Mouse (Mus musculus) heart, embryonic 13.5 days (tissue): ENCODE results near the gene Hoxa4. TPM values are rescaled to one million over a fixed set of nuclear protein-coding genes. Genes with fewer than 3 reads are reported as not detected.

ENCODE experiments used
- ATAC-seq: fragments of 200-750 bp; cut with Nextera tagmentation; 2 replicates; pipeline ENCODE4 v1.8.0; 2017; ENCODE audit warnings: moderate TSS enrichment; ENCODE audit not compliant: insufficient number of reproducible peaks, low FRiP score, low TSS enrichment; ENCODE audit errors: extremely low read depth
- H3K27ac ChIP-seq: fragments of 300-500 bp; sonication (generic); replicated peaks from 2 replicates; pipeline ENCODE4 v1.5.1; 2015; ENCODE audit warnings: moderate library complexity, mild to moderate bottlenecking, inconsistent platforms
- H3K27me3 ChIP-seq: fragments of 300-500 bp; sonication (generic); replicated peaks from 2 replicates; pipeline ENCODE4 v1.6.1; 2015; ENCODE audit warnings: mild to moderate bottlenecking, inconsistent platforms
- H3K36me3 ChIP-seq: fragments of 300-500 bp; sonication (generic); 2 replicates; pipeline ENCODE4 v1.6.1; 2015; ENCODE audit warnings: mild to moderate bottlenecking, inconsistent platforms
- H3K4me1 ChIP-seq: fragments of 300-500 bp; sonication (generic); 2 replicates; pipeline ENCODE4 v1.6.1; 2015; ENCODE audit warnings: inconsistent platforms
- H3K4me2 ChIP-seq: fragments of 300-500 bp; sonication (generic); 2 replicates; pipeline ENCODE4 v1.6.1; 2015; ENCODE audit warnings: inconsistent platforms, mild to moderate bottlenecking, moderate library complexity
- H3K4me3 ChIP-seq: fragments of 300-500 bp; sonication (generic); 2 replicates; pipeline ENCODE4 v1.5.1; 2015; ENCODE audit warnings: moderate library complexity, mild to moderate bottlenecking, inconsistent platforms
- H3K9ac ChIP-seq: fragments of 300-500 bp; sonication (generic); 2 replicates; pipeline ENCODE4 v1.6.1; 2015; ENCODE audit warnings: inconsistent platforms, mild to moderate bottlenecking, moderate library complexity
- H3K9me3 ChIP-seq: fragments of 300-500 bp; sonication (generic); 2 replicates; pipeline ENCODE4 v1.6.1; 2016; ENCODE audit warnings: inconsistent platforms
- WGBS: fragments of 180-500 bp; shearing (Covaris S2); methylation state at CpG from one replicate; pipeline ENCODE4 v1.1.7; 2015; ENCODE audit warnings: mixed read lengths; 5-methylcytosine and 5-hydroxymethylcytosine counted together
- polyA plus RNA-seq: library from polyadenylated mRNA; unstranded; fragments of >200 nt; fragmentation: Nextera tagmentation; extraction: Ambion mirVana; gene quantifications from 2 replicates; pipeline ENCODE4 v1.2.1, GENCODE M21; 2015

The Hoxa4 gene
- polyA plus RNA-seq, 1 experiment from 2014 or later, result 0.74 TPM

DNA sequence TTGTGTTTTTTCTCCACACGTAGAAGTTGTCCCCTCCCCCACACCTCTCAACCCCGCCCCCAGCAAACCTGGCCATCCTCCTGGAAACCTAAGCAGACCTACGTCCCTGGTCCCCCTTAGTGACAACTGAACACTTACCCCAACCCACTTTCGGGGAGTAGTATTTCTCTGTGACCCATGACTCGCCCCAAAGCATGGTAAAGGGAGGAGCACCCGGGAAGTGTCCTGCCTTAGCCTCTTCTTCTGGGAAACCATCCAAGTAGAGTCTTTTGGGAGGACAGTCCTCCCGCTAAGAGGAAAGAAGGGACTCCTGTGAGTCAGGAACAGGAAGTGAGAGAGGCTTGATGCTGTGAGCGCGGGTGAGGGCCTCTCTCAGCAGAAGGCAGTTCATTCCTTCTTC, 31.6 kb downstream of the Hoxa4 start:
- Histone ChIP-seq H3K4me3 (peak overlapping the region; percentile 73), H3K4me1 (peaks cover 31% of the 10 kb centered on the region), H3K27ac (peak overlapping the region; percentile 84), H3K36me3 (no peaks in the 10 kb centered on the region), H3K9ac (peak overlapping the region; percentile 83), H3K4me2 (peak overlapping the region; percentile 98), H3K9me3 (no peaks in the 10 kb centered on the region), H3K27me3 (peaks cover 99% of the 10 kb centered on the region)
- 10% methylated on average over 9 of the region's 9 CpGs for WGBS
- ATAC-seq, result no peak

- peaks cover 99% of the 10 kb centered on the region for H3K27me3 ChIP-seq
- peaks cover 31% of the 10 kb centered on the region for H3K4me1 ChIP-seq
- peak overlapping the region; percentile 73 for H3K4me3 ChIP-seq
- ATAC-seq, result no peak
- peak overlapping the region; percentile 84 for H3K27ac ChIP-seq
- H3K9me3 ChIP-seq, result no peaks in the 10 kb centered on the region
- H3K4me2 ChIP-seq, result peak overlapping the region; percentile 98
- peak overlapping the region; percentile 83 for H3K9ac ChIP-seq
- no peaks in the 10 kb centered on the region for H3K36me3 ChIP-seq
- WGBS, result 5% methylated on average over 12 of the region's 12 CpGs
Measured at GRCm38 (mm10) chr6:52159164-52159761, 32.3 kb downstream of the Hoxa4 start.

GRCm38 (mm10) chr6:52158276-52159051, 33.1 kb downstream of the Hoxa4 start, which contains the start of gene Hoxa1:
Gene Hoxa1 (minus strand): TSS chr6:52158317.
- H3K4me3 ChIP-seq, result peak within 1 kb of the TSS; percentile 73
- peaks cover 99% of the 10 kb centered on the region for H3K27me3 ChIP-seq
- H3K9me3 ChIP-seq, result no peaks in the 10 kb centered on the region
- H3K36me3 ChIP-seq, result no peaks in the 10 kb centered on the region
- H3K27ac ChIP-seq, result peak within 1 kb of the TSS; percentile 84
- peak; percentile 62 for ATAC-seq
- peak within 1 kb of the TSS; percentile 98 for H3K4me2 ChIP-seq
- H3K4me1 ChIP-seq, result peaks cover 31% of the 10 kb centered on the region
- H3K9ac ChIP-seq, result peak within 1 kb of the TSS; percentile 83
- under 1% methylated on average over 55 of the region's 55 CpGs for WGBS

DNA sequence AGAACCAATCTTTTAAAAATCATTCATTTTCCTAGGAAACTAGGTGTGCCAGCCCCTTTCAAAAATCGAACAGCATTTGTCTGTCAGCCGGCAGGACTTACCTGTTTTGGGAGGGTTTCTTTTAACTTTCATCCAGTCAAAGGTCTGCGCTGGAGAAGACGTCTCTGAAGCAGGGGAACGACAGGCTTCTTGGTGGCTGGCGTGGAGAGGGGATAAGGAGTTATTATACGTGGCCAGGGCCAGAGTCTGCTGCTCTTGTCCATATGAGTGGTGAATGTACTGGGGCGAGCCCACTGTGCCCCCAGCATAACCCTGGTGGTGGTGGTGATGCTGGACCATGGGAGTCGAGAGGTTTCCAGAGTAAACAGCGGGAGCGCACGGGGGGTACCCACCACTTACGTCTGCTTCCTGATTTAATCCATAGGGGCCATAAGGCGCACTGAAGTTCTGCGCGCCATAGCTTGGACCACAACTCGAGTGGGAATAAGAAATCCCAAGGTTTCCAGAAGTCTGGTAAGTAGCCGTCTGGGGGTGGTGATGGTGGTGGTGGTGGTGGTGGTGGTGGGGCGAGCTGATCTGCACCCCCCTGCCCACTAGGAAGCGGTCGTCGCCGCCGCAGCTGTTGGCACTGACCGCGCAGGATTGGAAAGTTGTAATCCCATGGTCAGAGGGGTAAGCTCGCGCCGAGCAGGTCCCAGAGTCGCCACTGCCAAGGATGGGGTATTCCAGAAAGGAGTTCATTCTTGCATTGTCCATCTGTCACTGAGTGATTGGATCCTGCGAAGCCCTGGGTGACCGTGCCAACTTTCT, 33.9 kb downstream of the Hoxa4 start:
- 1% methylated on average over 32 of the region's 32 CpGs for WGBS
- H3K27ac ChIP-seq, result no peak overlapping the region

GRCm38 (mm10) chr6:52156551-52157200, 34.9 kb downstream of the Hoxa4 start:
- Histone ChIP-seq H3K27ac (no peak overlapping the region), H3K36me3 (no peaks in the 10 kb centered on the region), H3K9ac (peak overlapping the region; percentile 83; the same call in 1 of the 2 replicates), H3K4me1 (peaks cover 31% of the 10 kb centered on the region), H3K4me3 (peak overlapping the region; percentile 73), H3K4me2 (peak overlapping the region; percentile 98), H3K9me3 (no peaks in the 10 kb centered on the region), H3K27me3 (peaks cover 99% of the 10 kb centered on the region)
- 1% methylated on average over 20 of the region's 20 CpGs for WGBS
- ATAC-seq, result no peak

More for the DNA sequence above, 33.9 kb downstream of the Hoxa4 start:
- peak overlapping the region; percentile 98 for H3K4me2 ChIP-seq
- H3K36me3 ChIP-seq, result no peaks in the 10 kb centered on the region
- no peaks in the 10 kb centered on the region for H3K9me3 ChIP-seq
- H3K4me1 ChIP-seq, result peaks cover 31% of the 10 kb centered on the region
- no peak; the same call in 1 of the 2 replicates for ATAC-seq
- peak overlapping the region; percentile 83 for H3K9ac ChIP-seq
- peak overlapping the region; percentile 73 for H3K4me3 ChIP-seq
- peaks cover 99% of the 10 kb centered on the region for H3K27me3 ChIP-seq

- Histone ChIP-seq H3K4me3 (no peak overlapping the region), H3K27me3 (peaks cover 100% of the 10 kb centered on the region), H3K4me1 (peaks cover 30% of the 10 kb centered on the region), H3K4me2 (no peak overlapping the region), H3K9me3 (no peaks in the 10 kb centered on the region), H3K36me3 (no peaks in the 10 kb centered on the region), H3K9ac (no peak overlapping the region), H3K27ac (no peak overlapping the region)
- 56% methylated on average over 3 of the region's 3 CpGs for WGBS
- no peak for ATAC-seq
Measured at GRCm38 (mm10) chr6:52155471-52155870, 36.1 kb downstream of the Hoxa4 start.

- no peak overlapping the region for H3K9ac ChIP-seq
- H3K27ac ChIP-seq, result no peak overlapping the region
- no peaks in the 10 kb centered on the region for H3K9me3 ChIP-seq
- H3K4me2 ChIP-seq, result no peak overlapping the region
- H3K36me3 ChIP-seq, result no peaks in the 10 kb centered on the region
- peaks cover 22% of the 10 kb centered on the region for H3K4me1 ChIP-seq
- no peak overlapping the region for H3K4me3 ChIP-seq
- WGBS, result 22% methylated on average over 5 of the region's 5 CpGs
- peaks cover 99% of the 10 kb centered on the region for H3K27me3 ChIP-seq
- ATAC-seq, result no peak
Measured at GRCm38 (mm10) chr6:52154044-52154443, 37.5 kb downstream of the Hoxa4 start.

- Histone ChIP-seq H3K4me2 (no peak overlapping the region), H3K4me1 (peaks cover 14% of the 10 kb centered on the region), H3K4me3 (no peak overlapping the region), H3K9ac (no peak overlapping the region), H3K27me3 (peaks cover 99% of the 10 kb centered on the region), H3K36me3 (no peaks in the 10 kb centered on the region), H3K27ac (no peak overlapping the region), H3K9me3 (no peaks in the 10 kb centered on the region)
- no peak for ATAC-seq
- WGBS, result 7% methylated on average over 6 of the region's 6 CpGs
Measured at GRCm38 (mm10) chr6:52153270-52153669, 38.3 kb downstream of the Hoxa4 start.

GRCm38 (mm10) chr6:52152226-52153193, 39.0 kb downstream of the Hoxa4 start:
- H3K4me2 ChIP-seq, result no peak overlapping the region
- H3K27me3 ChIP-seq, result peaks cover 99% of the 10 kb centered on the region
- 16% methylated on average over 16 of the region's 16 CpGs for WGBS
- H3K9me3 ChIP-seq, result no peaks in the 10 kb centered on the region
- peaks cover 8% of the 10 kb centered on the region; the same call in 1 of the 2 replicates for H3K4me1 ChIP-seq
- no peak overlapping the region for H3K4me3 ChIP-seq
- H3K27ac ChIP-seq, result no peak overlapping the region
- H3K9ac ChIP-seq, result no peak overlapping the region
- H3K36me3 ChIP-seq, result no peaks in the 10 kb centered on the region
- no peak for ATAC-seq

- Histone ChIP-seq H3K27me3 (peaks cover 99% of the 10 kb centered on the region), H3K27ac (no peak overlapping the region), H3K4me3 (no peak overlapping the region), H3K9ac (no peak overlapping the region), H3K36me3 (no peaks in the 10 kb centered on the region), H3K4me2 (no peak overlapping the region), H3K9me3 (no peaks in the 10 kb centered on the region), H3K4me1 (0 out of 2 replicates have a peak, but pooled peaks cover 5% of the 10 kb centered on the region)
- no peak for ATAC-seq
- 29% methylated on average over 4 of the region's 4 CpGs for WGBS
Measured at GRCm38 (mm10) chr6:52151571-52151970, 40.0 kb downstream of the Hoxa4 start.
